Mouse (Mus musculus) neural tube, embryonic 14.5 days (tissue): ENCODE measurements around the gene Tank. TPM values are rescaled to one million over a fixed set of nuclear protein-coding genes. Genes with fewer than 3 reads are reported as not detected.

Source experiments
- ATAC-seq: fragments of 200-750 bp; cut with Nextera tagmentation; 2 replicates; pipeline ENCODE4 v1.8.0; 2017; ENCODE audit warnings: low read depth, mild to moderate bottlenecking, moderate TSS enrichment, moderate library complexity
- H3K27ac ChIP-seq: fragments of 300-500 bp; sonication (generic); 2 replicates; pipeline ENCODE4 v1.5.1; 2014; ENCODE audit warnings: low read depth, mild to moderate bottlenecking, control low read depth, low read length, moderate library complexity, mixed read lengths
- H3K27me3 ChIP-seq: fragments of 300-500 bp; sonication (generic); 2 replicates; pipeline ENCODE4 v1.6.1; 2014; ENCODE audit warnings: low read length; ENCODE audit not compliant: control insufficient read depth, insufficient read depth
- H3K36me3 ChIP-seq: fragments of 300-500 bp; sonication (generic); 2 replicates; pipeline ENCODE4 v1.6.1; 2014; ENCODE audit warnings: low read length, mixed read lengths; ENCODE audit not compliant: control insufficient read depth, insufficient read depth
- H3K4me1 ChIP-seq: fragments of 300-500 bp; sonication (generic); 2 replicates; pipeline ENCODE4 v1.6.1; 2014; ENCODE audit warnings: low read length; ENCODE audit not compliant: control insufficient read depth, insufficient read depth
- H3K4me2 ChIP-seq: fragments of 300-500 bp; sonication (generic); 2 replicates; pipeline ENCODE4 v1.6.1; 2014; ENCODE audit warnings: mild to moderate bottlenecking, low read depth, low read length, control low read depth
- H3K4me3 ChIP-seq: fragments of 300-500 bp; sonication (generic); 2 replicates; pipeline ENCODE4 v1.5.1; 2014; ENCODE audit warnings: low read depth, low read length, control low read depth, mixed read lengths
- H3K9ac ChIP-seq: fragments of 300-500 bp; sonication (generic); replicated peaks from 2 replicates; pipeline ENCODE4 v1.6.1; 2014; ENCODE audit warnings: low read depth, mild to moderate bottlenecking, control low read depth, low read length, mixed read lengths
- H3K9me3 ChIP-seq: fragments of 300-500 bp; sonication (generic); 2 replicates; pipeline ENCODE4 v1.6.1; 2016; ENCODE audit warnings: low read length; ENCODE audit not compliant: control insufficient read depth
- WGBS: fragments of 180-500 bp; shearing (Covaris S2); extraction: QIAGEN DNeasy Blood & Tissue Kit; methylation state at CpG from one replicate; pipeline ENCODE4 v1.1.7; 2014; 5-methylcytosine and 5-hydroxymethylcytosine counted together
- polyA plus RNA-seq: library from polyadenylated mRNA; unstranded; fragments of >200 nt; fragmentation: Nextera tagmentation; extraction: Ambion mirVana; gene quantifications from 2 replicates; pipeline ENCODE4 v1.2.1, GENCODE M21; 2014

Gene Tank
- polyA plus RNA-seq, 1 experiment from 2014 or later, result 30.7 TPM

- H3K9ac ChIP-seq, result no peak overlapping the region
- H3K4me3 ChIP-seq, result no peak overlapping the region
- ATAC-seq, result no peak
- H3K36me3 ChIP-seq, result no peaks in the 10 kb centered on the region
- no peak overlapping the region for H3K4me2 ChIP-seq
- H3K9me3 ChIP-seq, result no peaks in the 10 kb centered on the region
- H3K4me1 ChIP-seq, result peaks cover 4% of the 10 kb centered on the region; the same call in 1 of the 2 replicates
- H3K27me3 ChIP-seq, result no peaks in the 10 kb centered on the region
- no peak overlapping the region for H3K27ac ChIP-seq
- 83% methylated on average over 2 of the region's 2 CpGs for WGBS
These were observed 80.9 kb downstream of the Tank start for GRCm38 (mm10) chr2:61659254-61659653.

- H3K9me3 ChIP-seq, result no peaks in the 10 kb centered on the region
- H3K4me2 ChIP-seq, result no peak overlapping the region
- no peaks in the 10 kb centered on the region for H3K4me1 ChIP-seq
- 83% methylated on average over 10 of the region's 10 CpGs for WGBS
- H3K27me3 ChIP-seq, result no peaks in the 10 kb centered on the region
- no peak overlapping the region for H3K9ac ChIP-seq
- no peaks in the 10 kb centered on the region for H3K36me3 ChIP-seq
- H3K4me3 ChIP-seq, result no peak overlapping the region
- no peak overlapping the region for H3K27ac ChIP-seq
- ATAC-seq, result no peak
These were observed 84.4 kb downstream of the Tank start for GRCm38 (mm10) chr2:61662833-61663232.

GRCm38 (mm10) chr2:61663573-61664241 lies 85.3 kb downstream of the Tank start:
- Histone ChIP-seq H3K27ac (no peak overlapping the region), H3K27me3 (no peaks in the 10 kb centered on the region), H3K36me3 (no peaks in the 10 kb centered on the region), H3K9me3 (no peaks in the 10 kb centered on the region), H3K4me1 (no peaks in the 10 kb centered on the region), H3K4me3 (no peak overlapping the region), H3K9ac (no peak overlapping the region), H3K4me2 (no peak overlapping the region)
- peak; percentile 52; the same call in 1 of the 2 replicates for ATAC-seq
- 34% methylated on average over 10 of the region's 10 CpGs for WGBS

GRCm38 (mm10) chr2:61667420-61667819 lies 89.0 kb downstream of the Tank start:
- no peak overlapping the region for H3K9ac ChIP-seq
- no peaks in the 10 kb centered on the region for H3K36me3 ChIP-seq
- no peaks in the 10 kb centered on the region for H3K4me1 ChIP-seq
- H3K4me3 ChIP-seq, result no peak overlapping the region
- H3K27ac ChIP-seq, result no peak overlapping the region
- 91% methylated on average over 7 of the region's 7 CpGs for WGBS
- H3K9me3 ChIP-seq, result no peaks in the 10 kb centered on the region
- H3K27me3 ChIP-seq, result no peaks in the 10 kb centered on the region
- no peak for ATAC-seq
- H3K4me2 ChIP-seq, result no peak overlapping the region

- H3K4me3 ChIP-seq, result no peak overlapping the region
- ATAC-seq, result no peak
- no peaks in the 10 kb centered on the region for H3K4me1 ChIP-seq
- no peaks in the 10 kb centered on the region for H3K9me3 ChIP-seq
- 36% methylated on average over 4 of the region's 4 CpGs for WGBS
- H3K27me3 ChIP-seq, result no peaks in the 10 kb centered on the region
- H3K27ac ChIP-seq, result no peak overlapping the region
- no peak overlapping the region for H3K4me2 ChIP-seq
- no peak overlapping the region for H3K9ac ChIP-seq
- no peaks in the 10 kb centered on the region for H3K36me3 ChIP-seq
These were observed 89.9 kb downstream of the Tank start for GRCm38 (mm10) chr2:61668260-61668659.

GRCm38 (mm10) chr2:61674555-61674954 lies 96.2 kb downstream of the Tank start:
- Histone ChIP-seq H3K4me2 (no peak overlapping the region), H3K27ac (no peak overlapping the region), H3K9ac (no peak overlapping the region), H3K4me3 (no peak overlapping the region), H3K27me3 (no peaks in the 10 kb centered on the region), H3K4me1 (no peaks in the 10 kb centered on the region), H3K9me3 (no peaks in the 10 kb centered on the region), H3K36me3 (no peaks in the 10 kb centered on the region)
- over 99% methylated on average over 3 of the region's 3 CpGs for WGBS
- no peak for ATAC-seq

- Histone ChIP-seq H3K27ac (no peak overlapping the region), H3K4me3 (no peak overlapping the region), H3K4me1 (no peaks in the 10 kb centered on the region), H3K9me3 (no peaks in the 10 kb centered on the region), H3K4me2 (no peak overlapping the region), H3K9ac (no peak overlapping the region), H3K36me3 (no peaks in the 10 kb centered on the region), H3K27me3 (no peaks in the 10 kb centered on the region)
- 89% methylated on average over 1 of the region's 1 CpGs for WGBS
- ATAC-seq, result no peak
These were observed 103.2 kb downstream of the Tank start for GRCm38 (mm10) chr2:61681572-61681971.

- ATAC-seq, result no peak
- Histone ChIP-seq H3K4me1 (no peaks in the 10 kb centered on the region), H3K36me3 (no peaks in the 10 kb centered on the region), H3K4me3 (no peak overlapping the region), H3K9me3 (no peaks in the 10 kb centered on the region), H3K27me3 (no peaks in the 10 kb centered on the region), H3K9ac (no peak overlapping the region), H3K27ac (no peak overlapping the region), H3K4me2 (no peak overlapping the region)
- 80% methylated on average over 1 of the region's 1 CpGs for WGBS
These were observed 108.1 kb downstream of the Tank start for GRCm38 (mm10) chr2:61686533-61686932.

- no peak overlapping the region for H3K9ac ChIP-seq
- no peak overlapping the region for H3K4me3 ChIP-seq
- H3K4me1 ChIP-seq, result no peaks in the 10 kb centered on the region
- no peak overlapping the region for H3K4me2 ChIP-seq
- ATAC-seq, result no peak
- 93% methylated on average over 3 of the region's 3 CpGs for WGBS
- no peaks in the 10 kb centered on the region for H3K27me3 ChIP-seq
- no peaks in the 10 kb centered on the region for H3K36me3 ChIP-seq
- no peak overlapping the region for H3K27ac ChIP-seq
- H3K9me3 ChIP-seq, result no peaks in the 10 kb centered on the region
These were observed 110.7 kb downstream of the Tank start for GRCm38 (mm10) chr2:61689086-61689485.
